In the genomic region with DNA sequence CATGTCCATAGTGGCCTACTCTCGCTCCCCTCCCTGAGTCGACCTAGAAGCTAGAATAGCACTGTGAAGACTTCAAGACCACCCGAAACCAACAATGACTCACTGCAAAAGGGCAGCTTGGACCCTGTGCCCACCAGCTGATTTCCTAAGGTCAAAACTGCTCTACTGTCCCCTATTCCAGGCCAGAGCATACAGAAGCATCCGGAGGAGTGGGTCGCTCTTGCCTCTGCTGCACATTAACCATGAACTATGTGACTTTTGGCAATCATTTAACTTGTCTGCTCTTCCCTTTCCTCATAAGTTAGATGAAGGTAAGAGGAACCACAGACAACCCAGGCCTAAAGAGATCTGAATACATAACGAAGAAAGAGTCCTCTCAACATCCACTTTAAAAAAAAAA, we compare ENCODE assay signal across 18 mouse cellular contexts.
"Had no signal": no experiment of that assay in that cellular context is flagged by ENCODE, and none has a peak within 500 bp of the region (broad histone marks: within the 10 kb centered on the region; RNA-seq: fewer than 3 reads in every experiment).

No protein-coding gene starts in this region.

- H3K4me1 ChIP-seq: limb, embryonic 12.5 days; limb, embryonic 15.5 days; midbrain, embryonic 12.5 days; midbrain, embryonic 15.5 days; neural tube, embryonic 12.5 days; neural tube, embryonic 15.5 days; stomach, embryonic 15.5 days had no signal

- H3K4me3 ChIP-seq: limb, embryonic 12.5 days; limb, embryonic 15.5 days; midbrain, embryonic 12.5 days; midbrain, embryonic 15.5 days; neural tube, embryonic 12.5 days; neural tube, embryonic 15.5 days; stomach, embryonic 15.5 days had no signal

- H3K9ac ChIP-seq: limb, embryonic 12.5 days; limb, embryonic 15.5 days; liver, embryonic 14.5 days; liver, postnatal 0 days; lung, embryonic 14.5 days; midbrain, embryonic 12.5 days; midbrain, embryonic 15.5 days; neural tube, embryonic 12.5 days; neural tube, embryonic 15.5 days; stomach, embryonic 15.5 days had no signal

- ATAC-seq: intestine, postnatal 0 days; liver, postnatal 0 days; lung, postnatal 0 days; midbrain, embryonic 15.5 days had no signal

- H3K4me2 ChIP-seq: limb, embryonic 12.5 days; limb, embryonic 15.5 days; liver, embryonic 11.5 days; lung, embryonic 14.5 days; midbrain, embryonic 12.5 days; midbrain, embryonic 15.5 days; neural tube, embryonic 12.5 days; neural tube, embryonic 15.5 days; stomach, embryonic 15.5 days had no signal

- H3K9me3 ChIP-seq: limb, embryonic 12.5 days; limb, embryonic 15.5 days; midbrain, embryonic 12.5 days; midbrain, embryonic 15.5 days; neural tube, embryonic 12.5 days; neural tube, embryonic 15.5 days; stomach, embryonic 15.5 days had no signal

- DNase-seq: liver, postnatal 0 days; lung, embryonic 14.5 days; right cerebral cortex, adult 18-20 months; right cerebral cortex, postnatal 14 days; right cerebral cortex, postnatal 4 days; thymus, postnatal 36 days had no signal

- H3K27me3 ChIP-seq: limb, embryonic 12.5 days; limb, embryonic 15.5 days; midbrain, embryonic 12.5 days; midbrain, embryonic 15.5 days; neural tube, embryonic 12.5 days; neural tube, embryonic 15.5 days; stomach, embryonic 15.5 days had no signal

- H3K27ac ChIP-seq: limb, embryonic 12.5 days; limb, embryonic 15.5 days; liver, embryonic 14.5 days; macrophage; midbrain, embryonic 12.5 days; midbrain, embryonic 15.5 days; neural tube, embryonic 12.5 days; neural tube, embryonic 15.5 days; stomach, embryonic 15.5 days had no signal
